Mouse (Mus musculus) ES-E14 (cell line): Measurements from ENCODE around the gene Ppp2r1b. TPM values are rescaled to one million over a fixed set of nuclear protein-coding genes. Genes with fewer than 3 reads are reported as not detected.

Source experiments
- DNase-seq: peaks from one replicate; pipeline ENCODE4 v3.0.0-alpha.2; 2013; ENCODE audit warnings: low read depth, low spot score
- H3K27ac ChIP-seq: 2 replicates; pipeline ENCODE4 v1.5.1; 2012; ENCODE audit warnings: low read depth, mild to moderate bottlenecking, low read length, moderate library complexity, mixed read lengths; ENCODE audit not compliant: poor library complexity, insufficient read depth, severe bottlenecking
- H3K36me3 ChIP-seq: 2 replicates; pipeline ENCODE4 v1.6.1; 2012; ENCODE audit warnings: mild to moderate bottlenecking, low read length, moderate library complexity, mixed read lengths; ENCODE audit not compliant: control insufficient read depth, poor library complexity, insufficient read depth, severe bottlenecking
- H3K4me1 ChIP-seq, 2 experiments: fragments of 150-350 bp in 1 of 2; sonication (generic) in 1 of 2; 2 replicates each; pipeline ENCODE4 v1.6.1; 2012; ENCODE audit warnings: low read length in 2 of 2, mild to moderate bottlenecking in 1 of 2, mixed read lengths in 1 of 2; ENCODE audit not compliant: control insufficient read depth in 2 of 2, insufficient read depth in 2 of 2, poor library complexity in 1 of 2
- H3K4me3 ChIP-seq, 2 experiments: fragments of 150-350 bp in 1 of 2; sonication (generic) in 1 of 2; 2 replicates each; pipeline ENCODE4 v1.5.1; 2012; ENCODE audit warnings: low read length in 2 of 2, low read depth in 1 of 2, mild to moderate bottlenecking in 1 of 2, mixed read lengths in 1 of 2; ENCODE audit not compliant: insufficient read depth in 1 of 2, poor library complexity in 1 of 2, severe bottlenecking in 1 of 2
- H3K9ac ChIP-seq: 2 replicates; pipeline ENCODE4 v1.6.1; 2012; ENCODE audit warnings: low read depth, mild to moderate bottlenecking, low read length, mixed read lengths; ENCODE audit not compliant: poor library complexity, insufficient read depth, severe bottlenecking
- H3K9me3 ChIP-seq: fragments of 150-350 bp; sonication (generic); 2 replicates; pipeline ENCODE4 v1.6.1; 2012; ENCODE audit warnings: low read depth, mild to moderate bottlenecking, low read length; ENCODE audit not compliant: control insufficient read depth, insufficient read depth
- CHD2 ChIP-seq: IDR thresholded peaks from 2 replicates; pipeline ENCODE4 v1.6.1; 2014; ENCODE audit warnings: mild to moderate bottlenecking, low read depth, low read length, inconsistent platforms
- HCFC1 ChIP-seq: IDR thresholded peaks from 2 replicates; pipeline ENCODE4 v1.6.1; 2012; ENCODE audit warnings: low read length, inconsistent platforms, borderline replicate concordance; ENCODE audit not compliant: insufficient read depth
- MAFK ChIP-seq: IDR thresholded peaks from 2 replicates; pipeline ENCODE4 v1.6.1; 2014; ENCODE audit warnings: mild to moderate bottlenecking, low read depth, low read length, inconsistent platforms; ENCODE audit not compliant: insufficient read depth
- ZC3H11A ChIP-seq: IDR thresholded peaks from 2 replicates; pipeline ENCODE4 v1.6.1; 2012; ENCODE audit warnings: low read depth, mild to moderate bottlenecking, inconsistent platforms, low read length, borderline replicate concordance
- ZNF384 ChIP-seq: IDR thresholded peaks from 2 replicates; pipeline ENCODE4 v1.6.1; 2012; ENCODE audit warnings: low read depth, low read length, inconsistent platforms
- in situ Hi-C, 2 experiments: fragments of 600-800 bp; cut with MboI; formaldehyde crosslinking; loops; one replicate each; pipeline ENCODE4 v1.15.1; 2025; ENCODE audit warnings: low sequenced_read_pairs in 2 of 2, inconsistent platforms in 1 of 2; ENCODE audit not compliant: unreplicated experiment in 2 of 2
- total RNA-seq: library from RNA; depleted of rRNA; stranded (reverse); fragments of 300-350 nt; gene quantifications from 2 replicates; pipeline ENCODE4 v1.2.3, GENCODE M21; 2012

Gene Ppp2r1b
- total RNA-seq, 1 experiment, result 41.6 TPM

DNA sequence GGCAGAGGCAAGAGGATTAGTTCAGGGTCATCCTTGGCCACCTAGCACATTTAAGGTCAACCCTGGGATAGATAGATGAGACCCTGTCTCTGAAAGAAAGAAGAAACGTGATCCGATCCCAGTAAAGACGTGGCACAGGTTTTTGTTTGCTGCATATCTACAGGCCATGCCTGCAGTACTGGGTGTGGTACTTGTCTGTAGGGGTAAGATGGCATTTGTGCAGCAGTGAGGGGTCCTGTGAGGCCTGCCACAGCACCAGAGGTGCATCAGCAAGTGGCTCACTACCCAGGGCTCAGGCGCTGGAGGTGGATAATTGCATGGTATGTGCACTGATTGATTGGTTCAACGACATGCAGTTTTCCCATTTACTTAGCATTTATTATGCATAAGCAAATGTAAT is 31.3 kb upstream of the Ppp2r1b start:
- Histone ChIP-seq H3K9me3 (no peaks in the 10 kb centered on the region), H3K4me1 (no peaks in the 10 kb centered on the region), H3K36me3 (peaks cover 4% of the 10 kb centered on the region), H3K4me3 (no peak overlapping the region), H3K9ac (no peak overlapping the region), H3K27ac (no peak overlapping the region)
- in situ Hi-C loops, result no loop called here
- TF ChIP-seq ZC3H11A (no peak), ZNF384 (no peak), MAFK (no peak), HCFC1 (no peak)
- DNase-seq, result no peak

DNA sequence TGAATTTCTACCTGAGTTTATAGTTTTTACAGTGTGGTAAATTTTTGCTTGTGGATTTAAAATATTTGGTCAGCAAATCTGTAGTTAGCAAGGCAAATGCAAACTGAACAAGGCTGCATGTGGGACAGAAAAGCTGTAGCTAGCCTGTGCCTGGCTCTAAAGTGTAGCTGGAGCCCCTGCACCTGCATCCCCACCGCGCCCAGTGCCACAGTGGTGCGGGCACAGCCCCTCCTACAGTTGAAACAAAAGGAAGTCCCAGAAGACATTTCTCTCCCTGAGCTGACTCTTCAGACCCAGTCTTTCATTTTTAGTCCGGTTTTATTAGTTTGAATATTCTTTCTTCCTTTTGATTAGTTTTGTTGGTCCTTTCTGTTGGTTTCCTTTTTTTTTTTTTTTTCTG is 29.4 kb upstream of the Ppp2r1b start:
- TF ChIP-seq HCFC1, result no peak
- TF ChIP-seq CHD2, result no peak
- no peak for TF ChIP-seq MAFK
- Histone ChIP-seq H3K4me1 (no peaks in the 10 kb centered on the region), H3K36me3 (peaks cover 3% of the 10 kb centered on the region; the same call in 1 of the 2 replicates), H3K4me3 (no peak overlapping the region), H3K27ac (no peak overlapping the region), H3K9ac (no peak overlapping the region), H3K9me3 (no peaks in the 10 kb centered on the region)
- in situ Hi-C loops, result no loop called here
- no peak for DNase-seq

DNA sequence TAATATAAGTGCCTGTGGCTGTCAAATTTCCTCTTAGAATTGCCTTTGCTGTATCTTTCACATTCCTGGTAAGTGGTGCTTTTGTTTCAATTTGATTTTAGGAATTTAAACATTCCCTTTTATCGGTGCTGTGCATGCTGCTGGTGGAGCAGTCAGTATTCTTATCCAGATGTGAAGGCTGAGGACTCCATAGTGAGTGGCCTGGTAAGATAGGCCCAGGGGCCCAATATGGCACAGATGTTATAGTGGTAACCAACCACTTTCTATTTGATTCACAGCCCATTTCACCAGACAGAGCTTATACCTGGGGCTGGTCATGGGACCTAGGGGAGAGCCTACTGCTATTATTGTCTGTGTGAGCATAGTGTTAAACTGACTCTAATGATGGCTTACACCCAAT is 28.6 kb upstream of the Ppp2r1b start:
- no peak overlapping the region for H3K4me3 ChIP-seq
- H3K9me3 ChIP-seq, result no peaks in the 10 kb centered on the region
- H3K36me3 ChIP-seq, result peaks cover 3% of the 10 kb centered on the region; the same call in 1 of the 2 replicates
- TF ChIP-seq ZNF384, result no peak
- TF ChIP-seq MAFK, result no peak
- no peak for TF ChIP-seq CHD2
- no peak for TF ChIP-seq ZC3H11A
- TF ChIP-seq HCFC1, result no peak
- in situ Hi-C loops, result no loop called here
- H3K27ac ChIP-seq, result no peak overlapping the region
- no peaks in the 10 kb centered on the region for H3K4me1 ChIP-seq
- no peak for DNase-seq
- H3K9ac ChIP-seq, result no peak overlapping the region

DNA sequence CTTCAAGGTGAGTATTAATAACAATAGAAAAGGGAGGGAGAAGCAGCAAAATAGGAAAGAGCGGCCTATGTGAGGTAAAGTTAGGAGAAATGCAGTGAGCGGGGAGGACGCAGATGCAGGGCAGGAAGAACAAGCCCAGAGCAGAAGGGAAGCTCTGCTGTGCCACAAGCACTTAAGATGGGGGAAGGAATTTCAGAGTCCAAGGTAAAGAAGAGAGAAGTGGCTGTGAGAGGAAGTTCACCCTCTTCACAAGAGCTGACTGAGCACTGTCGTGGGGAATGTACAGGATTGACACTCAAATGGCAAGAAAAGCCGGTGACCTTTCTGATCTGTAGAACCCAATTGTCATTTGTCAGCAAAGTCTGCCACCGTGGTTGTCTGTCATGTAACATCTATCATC is 27.1 kb upstream of the Ppp2r1b start:
- H3K9ac ChIP-seq, result no peak overlapping the region
- H3K9me3 ChIP-seq, result no peaks in the 10 kb centered on the region
- TF ChIP-seq CHD2, result no peak
- TF ChIP-seq HCFC1, result no peak
- TF ChIP-seq ZNF384, result no peak
- TF ChIP-seq MAFK, result no peak
- in situ Hi-C loops, result no loop called here
- no peak overlapping the region for H3K4me3 ChIP-seq
- H3K4me1 ChIP-seq, result no peaks in the 10 kb centered on the region
- DNase-seq, result no peak
- H3K36me3 ChIP-seq, result peaks cover 2% of the 10 kb centered on the region; the same call in 1 of the 2 replicates
- H3K27ac ChIP-seq, result no peak overlapping the region

DNA sequence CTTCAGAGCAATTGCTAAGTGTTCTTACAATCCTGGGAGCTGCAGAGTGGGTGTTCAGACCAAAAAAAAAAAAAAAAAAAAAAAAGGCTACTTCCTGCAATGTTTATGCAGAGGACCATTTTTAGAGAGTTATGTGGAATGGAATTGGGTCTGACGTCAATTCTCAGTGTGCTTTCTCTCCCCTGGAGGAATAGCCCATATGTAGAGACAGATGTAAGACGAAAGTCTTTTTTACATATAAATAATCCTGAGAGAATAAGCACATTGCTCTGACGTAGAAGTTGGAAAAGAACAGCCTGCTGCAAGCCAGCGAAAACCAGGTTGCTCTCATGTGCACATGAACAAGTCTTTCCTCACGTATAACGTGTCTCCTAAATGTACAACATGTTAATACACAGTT is 25.4 kb upstream of the Ppp2r1b start:
- Histone ChIP-seq H3K9me3 (no peaks in the 10 kb centered on the region), H3K36me3 (peaks cover 2% of the 10 kb centered on the region; the same call in 1 of the 2 replicates), H3K4me3 (no peak overlapping the region), H3K27ac (no peak overlapping the region), H3K4me1 (no peaks in the 10 kb centered on the region), H3K9ac (no peak overlapping the region)
- no peak for TF ChIP-seq ZNF384
- TF ChIP-seq CHD2, result no peak
- TF ChIP-seq MAFK, result no peak
- TF ChIP-seq ZC3H11A, result no peak
- no peak for TF ChIP-seq HCFC1
- DNase-seq, result no peak
- in situ Hi-C loops, result no loop called here
